Mouse (Mus musculus): ENCODE measurements around the gene Myo1b. TPM values are rescaled to one million over a fixed set of nuclear protein-coding genes. Genes with fewer than 3 reads are reported as not detected.

Myo1b gene
- polyA plus RNA-seq, 1 experiment = 2.6 TPM

DNA sequence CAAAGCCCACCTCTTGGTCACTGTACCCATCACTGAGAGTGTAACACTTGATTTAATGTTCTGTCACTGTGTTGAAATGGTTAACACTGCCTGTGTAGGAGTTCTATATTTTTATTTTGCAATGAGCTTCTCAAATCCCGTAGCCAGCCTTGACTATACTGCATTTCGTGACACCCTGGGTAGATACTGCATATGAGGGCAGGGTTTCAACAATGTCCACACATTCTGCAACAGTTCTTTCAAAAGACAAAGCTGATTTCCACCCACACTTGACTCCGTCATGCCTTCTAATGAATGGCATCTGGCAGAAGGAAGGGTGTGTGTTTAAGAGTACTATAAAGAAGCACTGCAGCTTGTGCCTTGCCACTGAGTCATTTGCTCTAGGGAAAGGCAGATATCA, 17.0 kb upstream of the Myo1b start:
- TF ChIP-seq CTCF (IDR thresholded peaks at IDR 0.05; ENCODE audit: extremely low read depth, insufficient read length, insufficient replicate concordance, low read depth, low read length) = no peak
- no peak for TF ChIP-seq POLR2A (IDR thresholded peaks at IDR 0.05; ENCODE audit: low read depth, low read length)
- Histone ChIP-seq H3K4me1 (ENCODE audit: control insufficient read depth, insufficient read depth, insufficient read length, low read length) (peaks cover 6% of the 10 kb centered on the region), H3K36me3 (ENCODE audit: control insufficient read depth, insufficient read depth, low read length) (no peaks in the 10 kb centered on the region), H3K27ac (ENCODE audit: insufficient read depth, low read depth, low read length) (no peak overlapping the region), H3K4me3 (ENCODE audit: low read depth, low read length) (no peak overlapping the region), H3K27me3 (ENCODE audit: control insufficient read depth, insufficient read depth, low read length) (no peaks in the 10 kb centered on the region)
- 93% methylated on average over 3 of the region's 3 CpGs for WGBS

DNA sequence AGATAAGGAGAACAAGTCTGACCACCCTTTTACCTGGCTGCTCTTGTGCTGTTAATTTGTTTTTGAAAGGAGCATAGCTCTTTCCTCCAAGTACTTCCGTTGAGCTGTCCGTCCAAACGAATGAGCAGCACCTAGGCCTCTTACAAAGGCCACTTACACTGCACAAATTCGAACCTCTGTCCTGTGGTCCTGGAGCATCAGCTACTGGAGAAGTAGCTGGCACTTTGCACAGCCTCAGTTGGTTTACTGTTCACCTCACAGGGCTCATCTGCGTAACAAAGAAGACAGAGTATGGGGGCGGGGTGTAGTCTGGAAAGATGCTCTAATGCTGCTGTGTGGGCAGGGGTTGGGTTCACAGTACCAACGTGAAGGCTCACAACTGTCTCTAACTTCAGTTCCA, 15.7 kb upstream of the Myo1b start:
- no peaks in the 10 kb centered on the region for H3K27me3 ChIP-seq (ENCODE audit: control insufficient read depth, insufficient read depth, low read length)
- no peak overlapping the region for H3K27ac ChIP-seq (ENCODE audit: insufficient read depth, low read depth, low read length)
- H3K36me3 ChIP-seq (ENCODE audit: control insufficient read depth, insufficient read depth, low read length) = no peaks in the 10 kb centered on the region
- WGBS = 62% methylated on average over 7 of the region's 7 CpGs
- H3K4me3 ChIP-seq (ENCODE audit: low read depth, low read length) = no peak overlapping the region
- no peak for TF ChIP-seq CTCF (IDR thresholded peaks at IDR 0.05; ENCODE audit: extremely low read depth, insufficient read length, insufficient replicate concordance, low read depth, low read length)
- no peak for TF ChIP-seq POLR2A (IDR thresholded peaks at IDR 0.05; ENCODE audit: low read depth, low read length)
- peaks cover 6% of the 10 kb centered on the region for H3K4me1 ChIP-seq (ENCODE audit: control insufficient read depth, insufficient read depth, insufficient read length, low read length)

DNA sequence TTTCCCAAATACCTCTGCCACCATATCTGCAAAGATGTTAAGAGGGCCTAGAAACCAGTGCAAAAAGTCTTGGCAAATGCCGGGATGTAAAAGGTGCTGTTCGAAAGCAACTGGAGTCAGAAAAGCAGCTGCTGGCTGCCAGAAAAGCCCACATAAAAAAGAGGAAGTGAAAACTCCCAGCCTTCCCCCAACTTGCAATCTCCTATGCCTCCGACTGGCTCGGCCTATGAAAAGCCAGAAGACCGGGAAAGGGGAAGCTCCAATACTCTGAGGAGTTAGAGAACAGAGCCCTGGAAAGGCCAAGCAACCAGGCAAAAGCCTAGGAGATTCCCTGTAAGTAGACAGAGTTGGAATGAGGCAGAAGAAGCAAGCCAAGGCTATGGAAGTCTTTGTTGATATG, 14.7 kb upstream of the Myo1b start:
- no peaks in the 10 kb centered on the region for H3K27me3 ChIP-seq (ENCODE audit: control insufficient read depth, insufficient read depth, low read length)
- H3K4me1 ChIP-seq (ENCODE audit: control insufficient read depth, insufficient read depth, insufficient read length, low read length) = peaks cover 6% of the 10 kb centered on the region
- 0 out of 2 replicates have a peak overlapping the region, but pooled peaks have one; percentile 26 for H3K27ac ChIP-seq (ENCODE audit: insufficient read depth, low read depth, low read length)
- WGBS = 67% methylated on average over 5 of the region's 5 CpGs
- TF ChIP-seq CTCF (IDR thresholded peaks at IDR 0.05; ENCODE audit: extremely low read depth, insufficient read length, insufficient replicate concordance, low read depth, low read length) (no peak), POLR2A (IDR thresholded peaks at IDR 0.05; ENCODE audit: low read depth, low read length) (no peak)
- H3K4me3 ChIP-seq (ENCODE audit: low read depth, low read length) = no peak overlapping the region
- H3K36me3 ChIP-seq (ENCODE audit: control insufficient read depth, insufficient read depth, low read length) = no peaks in the 10 kb centered on the region

DNA sequence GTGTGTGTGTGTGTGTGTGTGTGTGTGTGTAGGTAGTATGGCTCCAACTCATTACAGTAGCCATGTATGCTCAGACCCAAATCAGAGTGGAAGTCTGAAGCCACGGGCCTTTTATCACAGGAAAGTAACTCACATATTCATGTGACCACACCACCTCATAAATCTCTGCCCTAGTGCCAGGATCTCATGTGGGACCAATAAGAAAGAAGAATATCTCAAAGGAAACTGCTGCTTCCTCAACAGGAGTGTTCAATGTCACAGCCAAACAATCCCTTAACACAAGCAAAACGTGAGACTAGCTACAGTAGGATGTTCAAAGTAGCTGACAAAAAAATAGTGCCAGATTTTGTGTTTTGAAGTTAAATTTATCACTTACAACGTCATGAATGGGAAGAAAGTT, 13.7 kb upstream of the Myo1b start:
- H3K27ac ChIP-seq (ENCODE audit: insufficient read depth, low read depth, low read length) = no peak overlapping the region
- no peaks in the 10 kb centered on the region for H3K27me3 ChIP-seq (ENCODE audit: control insufficient read depth, insufficient read depth, low read length)
- no peak overlapping the region for H3K4me3 ChIP-seq (ENCODE audit: low read depth, low read length)
- peaks cover 6% of the 10 kb centered on the region for H3K4me1 ChIP-seq (ENCODE audit: control insufficient read depth, insufficient read depth, insufficient read length, low read length)
- no peaks in the 10 kb centered on the region for H3K36me3 ChIP-seq (ENCODE audit: control insufficient read depth, insufficient read depth, low read length)
- TF ChIP-seq POLR2A (IDR thresholded peaks at IDR 0.05; ENCODE audit: low read depth, low read length) (no peak), CTCF (IDR thresholded peaks at IDR 0.05; ENCODE audit: extremely low read depth, insufficient read length, insufficient replicate concordance, low read depth, low read length) (no peak)
- 56% methylated on average over 3 of the region's 3 CpGs for WGBS

DNA sequence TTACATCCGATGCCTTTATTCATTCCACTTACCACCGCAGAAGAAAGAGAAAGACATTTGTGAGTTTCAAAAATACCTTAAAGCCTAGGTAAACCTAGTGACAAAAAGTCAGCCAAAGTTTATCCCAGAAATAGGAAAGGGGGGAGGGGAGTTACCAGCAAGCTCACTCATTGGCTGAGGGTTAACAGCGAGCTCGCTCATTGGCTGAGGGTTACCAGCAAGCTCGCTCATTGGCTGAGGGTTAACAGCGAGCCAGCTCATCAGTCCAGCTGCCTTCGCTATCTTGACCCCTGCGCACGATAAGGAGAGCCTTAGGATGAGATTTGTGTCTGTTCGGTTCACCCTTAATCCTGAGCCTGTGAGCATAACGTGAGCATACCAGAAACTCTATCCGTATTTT, 6.9 kb upstream of the Myo1b start:
- Histone ChIP-seq H3K4me1 (ENCODE audit: control insufficient read depth, insufficient read depth, insufficient read length, low read length) (no peaks in the 10 kb centered on the region), H3K27ac (ENCODE audit: insufficient read depth, low read depth, low read length) (no peak overlapping the region), H3K4me3 (ENCODE audit: low read depth, low read length) (no peak overlapping the region), H3K36me3 (ENCODE audit: control insufficient read depth, insufficient read depth, low read length) (no peaks in the 10 kb centered on the region), H3K27me3 (ENCODE audit: control insufficient read depth, insufficient read depth, low read length) (no peaks in the 10 kb centered on the region)
- 51% methylated on average over 12 of the region's 12 CpGs for WGBS
- TF ChIP-seq CTCF (IDR thresholded peaks at IDR 0.05; ENCODE audit: extremely low read depth, insufficient read length, insufficient replicate concordance, low read depth, low read length) (no peak), POLR2A (IDR thresholded peaks at IDR 0.05; ENCODE audit: low read depth, low read length) (no peak)

DNA sequence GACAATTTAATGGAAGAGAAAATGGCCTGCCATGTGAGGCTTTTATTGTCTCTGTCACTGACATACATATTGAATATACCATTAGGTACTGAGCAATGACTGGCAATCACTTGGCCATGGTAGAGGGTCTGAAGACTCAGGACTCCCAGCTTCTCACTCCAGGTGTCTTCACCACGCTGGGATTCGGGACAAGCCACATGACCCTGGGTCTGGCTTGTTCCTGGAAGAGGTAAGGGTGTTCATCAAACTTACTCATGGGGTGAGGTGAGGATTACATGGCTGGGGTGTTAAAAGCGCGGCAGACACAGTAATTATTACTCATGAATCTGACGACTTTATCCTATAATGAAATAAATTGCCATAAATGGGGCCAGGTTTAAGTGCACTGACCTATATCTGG, 405 bp upstream of the Myo1b start:
- 86% methylated on average over 5 of the region's 5 CpGs for WGBS
- no peak for TF ChIP-seq CTCF (IDR thresholded peaks at IDR 0.05; ENCODE audit: extremely low read depth, insufficient read length, insufficient replicate concordance, low read depth, low read length)
- no peak for TF ChIP-seq POLR2A (IDR thresholded peaks at IDR 0.05; ENCODE audit: low read depth, low read length)
- Histone ChIP-seq H3K4me3 (ENCODE audit: low read depth, low read length) (peak overlapping the region; percentile 86; the same call in 1 of the 2 replicates), H3K27ac (ENCODE audit: insufficient read depth, low read depth, low read length) (no peak overlapping the region), H3K27me3 (ENCODE audit: control insufficient read depth, insufficient read depth, low read length) (no peaks in the 10 kb centered on the region), H3K36me3 (ENCODE audit: control insufficient read depth, insufficient read depth, low read length) (no peaks in the 10 kb centered on the region), H3K4me1 (ENCODE audit: control insufficient read depth, insufficient read depth, insufficient read length, low read length) (peaks cover 5% of the 10 kb centered on the region)

DNA sequence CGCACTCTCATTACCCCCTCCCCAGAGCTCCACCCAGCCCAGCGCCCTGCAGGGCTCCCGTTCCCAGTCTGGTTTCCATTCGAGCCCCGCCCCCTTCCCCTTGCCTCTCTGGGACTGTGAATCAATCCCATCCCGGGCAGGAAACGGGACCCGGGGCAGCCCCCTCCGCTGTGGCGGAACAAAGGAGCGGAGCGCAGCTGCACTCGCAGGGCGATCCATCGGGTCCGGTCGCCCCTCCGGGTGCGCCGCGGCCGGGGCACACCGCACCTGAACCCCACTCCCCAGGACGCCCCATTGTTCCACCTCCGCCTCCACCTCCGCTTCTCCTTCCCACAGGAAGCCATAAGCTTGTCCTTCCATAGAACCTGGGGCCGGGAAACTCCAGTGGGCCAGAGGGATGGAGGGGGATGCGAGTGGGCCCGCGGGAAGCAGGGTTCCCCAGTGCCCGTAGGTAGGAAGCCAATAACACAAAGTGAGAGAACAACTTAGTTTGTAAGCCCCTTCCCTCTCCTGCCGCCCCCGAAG, 758 bp downstream of the Myo1b start:
- peaks cover 5% of the 10 kb centered on the region for H3K4me1 ChIP-seq (ENCODE audit: control insufficient read depth, insufficient read depth, insufficient read length, low read length)
- peak overlapping the region; percentile 52 for H3K27ac ChIP-seq (ENCODE audit: insufficient read depth, low read depth, low read length)
- H3K4me3 ChIP-seq (ENCODE audit: low read depth, low read length) = peak overlapping the region; percentile 86
- H3K27me3 ChIP-seq (ENCODE audit: control insufficient read depth, insufficient read depth, low read length) = no peaks in the 10 kb centered on the region
- TF ChIP-seq POLR2A (IDR thresholded peaks at IDR 0.05; ENCODE audit: low read depth, low read length) (no peak), CTCF (IDR thresholded peaks at IDR 0.05; ENCODE audit: extremely low read depth, insufficient read length, insufficient replicate concordance, low read depth, low read length) (no peak)
- no peaks in the 10 kb centered on the region for H3K36me3 ChIP-seq (ENCODE audit: control insufficient read depth, insufficient read depth, low read length)
- WGBS = under 1% methylated on average over 33 of the region's 33 CpGs
